Mouse (Mus musculus): ENCODE results near the gene Tuba3a. TPM values are rescaled to one million over a fixed set of nuclear protein-coding genes. Genes with fewer than 3 reads are reported as not detected.

The Tuba3a gene
- polyA plus RNA-seq, 1 experiment from 2014 or later = 0.16 TPM

GRCm38 (mm10) chr6:125318981-125319918 lies 33.4 kb upstream of the Tuba3a start:
- Histone ChIP-seq H3K4me3 (no peak overlapping the region), H3K27ac (replicated peaks) (no peak overlapping the region), H3K9me3 (no peaks in the 10 kb centered on the region), H3K4me1 (peaks cover 19% of the 10 kb centered on the region), H3K36me3 (no peaks in the 10 kb centered on the region), H3K27me3 (replicated peaks) (peaks cover 56% of the 10 kb centered on the region), H3K4me2 (no peak overlapping the region), H3K9ac (no peak overlapping the region)
- no peak for ATAC-seq (ENCODE audit: extremely low read depth, insufficient number of reproducible peaks, low FRiP score, low TSS enrichment)
- 65% methylated on average over 15 of the region's 15 CpGs for WGBS

- Histone ChIP-seq H3K4me2 (no peak overlapping the region), H3K9me3 (no peaks in the 10 kb centered on the region), H3K4me3 (no peak overlapping the region), H3K27me3 (replicated peaks) (peaks cover 37% of the 10 kb centered on the region), H3K27ac (replicated peaks) (no peak overlapping the region), H3K9ac (no peak overlapping the region), H3K36me3 (peaks cover under 1% of the 10 kb centered on the region), H3K4me1 (peaks cover 39% of the 10 kb centered on the region)
- 24% methylated on average over 7 of the region's 7 CpGs for WGBS
- ATAC-seq (ENCODE audit: extremely low read depth, insufficient number of reproducible peaks, low FRiP score, low TSS enrichment) = no peak
Measured at GRCm38 (mm10) chr6:125317077-125317476, 31.2 kb upstream of the Tuba3a start.

- H3K4me3 ChIP-seq = no peak overlapping the region
- H3K27me3 ChIP-seq (replicated peaks) = peaks cover 14% of the 10 kb centered on the region
- H3K4me1 ChIP-seq = peaks cover 37% of the 10 kb centered on the region
- H3K36me3 ChIP-seq = peaks cover 20% of the 10 kb centered on the region
- ATAC-seq (ENCODE audit: extremely low read depth, insufficient number of reproducible peaks, low FRiP score, low TSS enrichment) = no peak
- H3K9ac ChIP-seq = no peak overlapping the region
- H3K9me3 ChIP-seq = no peaks in the 10 kb centered on the region
- peak overlapping the region; percentile 90; the same call in 1 of the 2 replicates for H3K4me2 ChIP-seq
- WGBS = 76% methylated on average over 6 of the region's 6 CpGs
- no peak overlapping the region for H3K27ac ChIP-seq (replicated peaks)
Measured at GRCm38 (mm10) chr6:125314746-125315145, 28.9 kb upstream of the Tuba3a start.

GRCm38 (mm10) chr6:125314231-125314563 lies 28.4 kb upstream of the Tuba3a start:
- Histone ChIP-seq H3K27me3 (replicated peaks) (peaks cover 8% of the 10 kb centered on the region), H3K36me3 (peaks cover 26% of the 10 kb centered on the region), H3K9me3 (no peaks in the 10 kb centered on the region), H3K4me3 (peak overlapping the region; percentile 71), H3K4me2 (peak overlapping the region; percentile 90), H3K27ac (replicated peaks) (peak overlapping the region; percentile 78), H3K9ac (peak overlapping the region; percentile 96), H3K4me1 (peaks cover 40% of the 10 kb centered on the region)
- no peak for ATAC-seq (ENCODE audit: extremely low read depth, insufficient number of reproducible peaks, low FRiP score, low TSS enrichment)
- 57% methylated on average over 7 of the region's 7 CpGs for WGBS

GRCm38 (mm10) chr6:125313546-125314230 lies 27.8 kb upstream of the Tuba3a start, which contains the start of gene Ltbr:
Gene Ltbr (minus strand): TSS chr6:125313885.
- peak within 1 kb of the TSS; percentile 71 for H3K4me3 ChIP-seq
- peaks cover 31% of the 10 kb centered on the region for H3K36me3 ChIP-seq
- H3K4me1 ChIP-seq = peaks cover 46% of the 10 kb centered on the region
- H3K9ac ChIP-seq = peak within 1 kb of the TSS; percentile 96
- H3K4me2 ChIP-seq = peak within 1 kb of the TSS; percentile 90
- peak within 1 kb of the TSS; percentile 78 for H3K27ac ChIP-seq (replicated peaks)
- H3K27me3 ChIP-seq (replicated peaks) = 0 out of 2 replicates have a peak, but pooled peaks cover 4% of the 10 kb centered on the region
- under 1% methylated on average over 40 of the region's 46 CpGs for WGBS
- no peaks in the 10 kb centered on the region for H3K9me3 ChIP-seq
- peak; percentile 62; the same call in 1 of the 2 replicates for ATAC-seq (ENCODE audit: extremely low read depth, insufficient number of reproducible peaks, low FRiP score, low TSS enrichment)

GRCm38 (mm10) chr6:125312581-125313355 lies 26.9 kb upstream of the Tuba3a start:
- Histone ChIP-seq H3K9me3 (no peaks in the 10 kb centered on the region), H3K27ac (replicated peaks) (peak overlapping the region; percentile 78), H3K4me2 (peak overlapping the region; percentile 90), H3K4me3 (peak overlapping the region; percentile 71), H3K9ac (peak overlapping the region; percentile 96), H3K27me3 (replicated peaks) (no peaks in the 10 kb centered on the region), H3K36me3 (peaks cover 40% of the 10 kb centered on the region), H3K4me1 (peaks cover 46% of the 10 kb centered on the region)
- ATAC-seq (ENCODE audit: extremely low read depth, insufficient number of reproducible peaks, low FRiP score, low TSS enrichment) = no peak
- 47% methylated on average over 22 of the region's 22 CpGs for WGBS

- H3K4me3 ChIP-seq = peak overlapping the region; percentile 71
- H3K36me3 ChIP-seq = peaks cover 43% of the 10 kb centered on the region
- H3K27ac ChIP-seq (replicated peaks) = no peak overlapping the region
- 68% methylated on average over 9 of the region's 9 CpGs for WGBS
- H3K9me3 ChIP-seq = no peaks in the 10 kb centered on the region
- ATAC-seq (ENCODE audit: extremely low read depth, insufficient number of reproducible peaks, low FRiP score, low TSS enrichment) = no peak
- peaks cover 42% of the 10 kb centered on the region for H3K4me1 ChIP-seq
- no peaks in the 10 kb centered on the region for H3K27me3 ChIP-seq (replicated peaks)
- H3K9ac ChIP-seq = peak overlapping the region; percentile 96
- H3K4me2 ChIP-seq = peak overlapping the region; percentile 90
Measured at GRCm38 (mm10) chr6:125312171-125312570, 26.3 kb upstream of the Tuba3a start.

- no peak for ATAC-seq (ENCODE audit: extremely low read depth, insufficient number of reproducible peaks, low FRiP score, low TSS enrichment)
- no peaks in the 10 kb centered on the region for H3K9me3 ChIP-seq
- H3K4me2 ChIP-seq = no peak overlapping the region
- H3K27me3 ChIP-seq (replicated peaks) = no peaks in the 10 kb centered on the region
- peaks cover 38% of the 10 kb centered on the region for H3K4me1 ChIP-seq
- 37% methylated on average over 5 of the region's 5 CpGs for WGBS
- no peak overlapping the region for H3K9ac ChIP-seq
- peaks cover 59% of the 10 kb centered on the region for H3K36me3 ChIP-seq
- H3K4me3 ChIP-seq = no peak overlapping the region
- H3K27ac ChIP-seq (replicated peaks) = no peak overlapping the region
Measured at GRCm38 (mm10) chr6:125309406-125309805, 23.6 kb upstream of the Tuba3a start.

- ATAC-seq (ENCODE audit: extremely low read depth, insufficient number of reproducible peaks, low FRiP score, low TSS enrichment) = no peak
- H3K27ac ChIP-seq (replicated peaks) = no peak overlapping the region
- H3K9ac ChIP-seq = no peak overlapping the region
- H3K4me3 ChIP-seq = no peak overlapping the region
- 0 out of 2 replicates have a peak overlapping the region, but pooled peaks have one; percentile 13 for H3K4me2 ChIP-seq
- H3K36me3 ChIP-seq = peaks cover 59% of the 10 kb centered on the region
- H3K9me3 ChIP-seq = no peaks in the 10 kb centered on the region
- WGBS = 17% methylated on average over 13 of the region's 13 CpGs
- H3K27me3 ChIP-seq (replicated peaks) = no peaks in the 10 kb centered on the region
- peaks cover 33% of the 10 kb centered on the region for H3K4me1 ChIP-seq
Measured at GRCm38 (mm10) chr6:125308921-125309320, 23.1 kb upstream of the Tuba3a start.

- Histone ChIP-seq H3K4me2 (no peak overlapping the region), H3K9ac (no peak overlapping the region), H3K9me3 (no peaks in the 10 kb centered on the region), H3K36me3 (peaks cover 58% of the 10 kb centered on the region), H3K4me3 (no peak overlapping the region), H3K27me3 (replicated peaks) (no peaks in the 10 kb centered on the region), H3K4me1 (peaks cover 17% of the 10 kb centered on the region), H3K27ac (replicated peaks) (no peak overlapping the region)
- 81% methylated on average over 5 of the region's 5 CpGs for WGBS
- no peak for ATAC-seq (ENCODE audit: extremely low read depth, insufficient number of reproducible peaks, low FRiP score, low TSS enrichment)
Measured at GRCm38 (mm10) chr6:125307091-125307490, 21.2 kb upstream of the Tuba3a start.

- no peak for ATAC-seq (ENCODE audit: extremely low read depth, insufficient number of reproducible peaks, low FRiP score, low TSS enrichment)
- Histone ChIP-seq H3K9me3 (no peaks in the 10 kb centered on the region), H3K4me1 (peaks cover 9% of the 10 kb centered on the region)
Measured at GRCm38 (mm10) chr6:125305465-125305864, 19.6 kb upstream of the Tuba3a start.

More at GRCm38 (mm10) chr6:125305465-125305864, 19.6 kb upstream of the Tuba3a start:
- no peak overlapping the region for H3K4me3 ChIP-seq
- WGBS = 73% methylated on average over 6 of the region's 6 CpGs
- no peak overlapping the region for H3K27ac ChIP-seq (replicated peaks)
- no peak overlapping the region for H3K9ac ChIP-seq
- H3K4me2 ChIP-seq = no peak overlapping the region
- H3K27me3 ChIP-seq (replicated peaks) = no peaks in the 10 kb centered on the region
- peaks cover 42% of the 10 kb centered on the region for H3K36me3 ChIP-seq
